Mouse (Mus musculus): ENCODE data around the gene Il12rb1.

DNA sequence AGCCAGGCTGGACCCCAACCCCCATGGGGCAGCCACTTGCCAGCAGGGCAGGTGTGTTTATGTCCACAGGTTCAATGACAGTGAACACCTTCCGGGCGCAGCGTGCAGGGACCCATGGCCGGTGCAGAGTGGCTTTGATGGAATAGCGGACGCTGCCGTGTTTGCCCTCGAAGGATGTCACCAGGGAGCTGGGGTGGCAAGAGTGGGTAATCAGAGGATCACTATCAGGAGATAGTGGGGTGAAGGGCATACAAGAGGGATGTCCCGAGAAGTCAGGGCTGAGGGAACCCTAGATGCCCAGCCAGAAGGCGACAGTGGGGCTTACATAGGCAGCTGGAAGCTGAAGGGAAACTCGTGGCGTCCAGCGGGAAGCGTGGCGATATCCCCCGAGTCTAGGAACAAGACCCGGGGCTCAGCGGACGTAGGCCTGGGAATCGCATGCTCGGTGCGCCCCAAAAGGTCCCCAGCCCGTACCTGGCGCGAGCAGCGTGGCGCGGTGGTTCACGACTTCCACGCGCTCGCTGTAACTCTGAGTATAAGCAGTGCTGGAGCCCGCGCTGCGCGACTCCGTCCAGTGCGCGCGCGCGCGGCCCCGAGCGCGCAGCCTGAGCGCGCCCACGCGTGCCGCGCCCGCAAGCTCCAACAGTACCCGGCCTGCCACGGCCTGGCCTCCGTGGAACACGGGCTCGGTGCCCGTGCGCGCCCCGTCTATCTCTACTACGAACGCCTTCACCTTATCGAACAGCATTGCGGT, 30.6 kb downstream of the Il12rb1 start:
- TF ChIP-seq TCF3 (IDR thresholded peaks at IDR 0.05; ENCODE audit: insufficient read length, low read depth) (no peak), MYOG (IDR thresholded peaks at IDR 0.05; ENCODE audit: control insufficient read depth in 1 of 3, insufficient read depth in 1 of 3, insufficient read length in 2 of 3, low read depth in 2 of 3) (no peak), POLR2A (IDR thresholded peaks at IDR 0.05; ENCODE audit: insufficient read length, low read depth) (no peak), TCF12 (IDR thresholded peaks at IDR 0.05; ENCODE audit: insufficient read depth, poor library complexity, severe bottlenecking) (no peak), POLR2AphosphoS2 (IDR thresholded peaks at IDR 0.05; ENCODE audit: insufficient read length, low read depth) (no peak)

All from myocyte (in vitro differentiated cells).